Mouse (Mus musculus) hindbrain, embryonic 11.5 days (tissue): Measurements from ENCODE around the gene Gadd45b. TPM values are rescaled to one million over a fixed set of nuclear protein-coding genes. Genes with fewer than 3 reads are reported as not detected.

Source experiments
- ATAC-seq: fragments of 200-750 bp; cut with Nextera tagmentation; 2 replicates; pipeline ENCODE4 v1.8.0; 2017; ENCODE audit warnings: mild to moderate bottlenecking, moderate TSS enrichment, moderate library complexity; ENCODE audit not compliant: low FRiP score
- DNase-seq: peaks from one replicate; pipeline ENCODE4 v3.0.0-alpha.2; 2015; ENCODE audit warnings: low spot score
- H3K27ac ChIP-seq: fragments of 300-500 bp; sonication (generic); 2 replicates; pipeline ENCODE4 v1.5.1; 2014; ENCODE audit warnings: mild to moderate bottlenecking, low read depth, low read length
- H3K27me3 ChIP-seq: fragments of 300-500 bp; sonication (generic); 2 replicates; pipeline ENCODE4 v1.6.1; 2014; ENCODE audit warnings: mild to moderate bottlenecking, low read length, moderate library complexity, mixed read lengths; ENCODE audit not compliant: control insufficient read depth, insufficient read depth
- H3K36me3 ChIP-seq: fragments of 300-500 bp; sonication (generic); 2 replicates; pipeline ENCODE4 v1.6.1; 2014; ENCODE audit warnings: mild to moderate bottlenecking, low read length, moderate library complexity, mixed read lengths; ENCODE audit not compliant: control insufficient read depth, insufficient read depth
- H3K4me1 ChIP-seq: fragments of 300-500 bp; sonication (generic); replicated peaks from 2 replicates; pipeline ENCODE4 v1.6.1; 2014; ENCODE audit warnings: low read length, mixed read lengths; ENCODE audit not compliant: control insufficient read depth, insufficient read depth
- H3K4me2 ChIP-seq: fragments of 300-500 bp; sonication (generic); replicated peaks from 2 replicates; pipeline ENCODE4 v1.6.1; 2014; ENCODE audit warnings: mild to moderate bottlenecking, low read depth, low read length
- H3K4me3 ChIP-seq: fragments of 300-500 bp; sonication (generic); 2 replicates; pipeline ENCODE4 v1.5.1; 2014; ENCODE audit warnings: low read depth, low read length
- H3K9ac ChIP-seq: fragments of 300-500 bp; sonication (generic); 2 replicates; pipeline ENCODE4 v1.6.1; 2014; ENCODE audit warnings: low read depth, low read length
- H3K9me3 ChIP-seq: fragments of 300-500 bp; sonication (generic); 2 replicates; pipeline ENCODE4 v1.6.1; 2016; ENCODE audit warnings: low read length; ENCODE audit not compliant: control insufficient read depth
- WGBS: fragments of 180-500 bp; shearing (Covaris S2); extraction: QIAGEN DNeasy Blood & Tissue Kit; methylation state at CpG from one replicate; pipeline ENCODE4 v1.1.7; 2014; 5-methylcytosine and 5-hydroxymethylcytosine counted together
- polyA plus RNA-seq: library from polyadenylated mRNA; unstranded; fragments of >200 nt; fragmentation: Nextera tagmentation; extraction: Ambion mirVana; gene quantifications from 2 replicates; pipeline ENCODE4 v1.2.1, GENCODE M21; 2014

Gene Gadd45b
- polyA plus RNA-seq, 1 experiment from 2014 or later, result 13.8 TPM

- no peak overlapping the region; the same call in 1 of the 2 replicates for H3K9ac ChIP-seq
- H3K4me1 ChIP-seq, result peaks cover 7% of the 10 kb centered on the region
- ATAC-seq (no peak), DNase-seq (no peak)
- H3K4me3 ChIP-seq, result 0 out of 2 replicates have a peak overlapping the region, but pooled peaks have one; percentile 2
- H3K9me3 ChIP-seq, result no peaks in the 10 kb centered on the region
- H3K27ac ChIP-seq, result no peak overlapping the region
- no peaks in the 10 kb centered on the region for H3K36me3 ChIP-seq
- H3K4me2 ChIP-seq, result no peak overlapping the region
- 34% methylated on average over 41 of the region's 41 CpGs for WGBS
- H3K27me3 ChIP-seq, result no peaks in the 10 kb centered on the region
Measured at GRCm38 (mm10) chr10:80897861-80898510, 31.9 kb upstream of the Gadd45b start.

- no peak for ATAC-seq
- DNase-seq, result no peak
- Histone ChIP-seq H3K27me3 (no peaks in the 10 kb centered on the region), H3K4me2 (no peak overlapping the region), H3K27ac (no peak overlapping the region), H3K36me3 (0 out of 2 replicates have a peak, but pooled peaks cover 2% of the 10 kb centered on the region), H3K4me1 (peaks cover 7% of the 10 kb centered on the region), H3K4me3 (peak overlapping the region; percentile 79; the same call in 1 of the 2 replicates), H3K9ac (no peak overlapping the region), H3K9me3 (no peaks in the 10 kb centered on the region)
- 92% methylated on average over 8 of the region's 8 CpGs for WGBS
Measured at GRCm38 (mm10) chr10:80899074-80899473, 30.8 kb upstream of the Gadd45b start.

DNA sequence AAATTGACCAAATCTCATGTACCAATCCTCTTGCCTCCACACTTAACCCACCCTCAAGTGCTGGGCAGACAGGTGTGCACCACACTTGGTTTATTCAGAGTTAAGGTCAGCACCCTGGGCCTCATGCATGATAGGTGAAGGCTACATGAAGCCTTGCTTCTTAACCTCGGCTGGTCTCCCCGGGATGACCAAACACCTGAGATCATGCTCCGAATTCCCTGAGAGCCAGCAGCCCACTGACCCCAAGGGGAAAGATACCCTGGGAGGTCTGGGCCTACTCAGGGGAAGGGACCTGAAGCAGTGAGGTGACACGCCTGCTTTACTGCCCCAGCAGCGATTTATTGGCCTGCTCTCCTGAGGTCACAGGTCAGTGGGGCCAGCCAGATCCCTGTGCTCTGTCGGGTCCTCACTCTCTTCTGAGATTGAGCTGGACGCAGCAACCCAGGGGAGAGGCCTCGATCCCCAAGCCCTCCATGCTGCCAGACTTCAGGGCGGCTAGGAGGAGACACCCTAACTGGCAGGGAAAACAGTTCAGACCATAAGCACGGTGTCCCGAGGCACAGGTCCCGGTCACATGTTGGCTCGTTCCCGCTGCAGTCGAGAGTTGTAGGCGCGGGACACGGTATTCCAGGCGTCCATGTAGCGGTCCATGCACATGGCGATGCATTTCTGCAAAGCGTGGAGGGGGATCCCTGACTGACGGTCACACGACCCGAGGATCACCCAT is 30.1 kb upstream of the Gadd45b start:
- H3K27me3 ChIP-seq, result no peaks in the 10 kb centered on the region
- H3K9me3 ChIP-seq, result no peaks in the 10 kb centered on the region
- peaks cover 7% of the 10 kb centered on the region for H3K4me1 ChIP-seq
- 0 out of 2 replicates have a peak, but pooled peaks cover 8% of the 10 kb centered on the region for H3K36me3 ChIP-seq
- DNase-seq (no peak), ATAC-seq (no peak; the same call in 1 of the 2 replicates)
- H3K4me3 ChIP-seq, result peak overlapping the region; percentile 79
- peak overlapping the region; percentile 79 for H3K9ac ChIP-seq
- H3K27ac ChIP-seq, result peak overlapping the region; percentile 80; the same call in 1 of the 2 replicates
- WGBS, result 16% methylated on average over 25 of the region's 25 CpGs
- H3K4me2 ChIP-seq, result peak overlapping the region; percentile 88

DNA sequence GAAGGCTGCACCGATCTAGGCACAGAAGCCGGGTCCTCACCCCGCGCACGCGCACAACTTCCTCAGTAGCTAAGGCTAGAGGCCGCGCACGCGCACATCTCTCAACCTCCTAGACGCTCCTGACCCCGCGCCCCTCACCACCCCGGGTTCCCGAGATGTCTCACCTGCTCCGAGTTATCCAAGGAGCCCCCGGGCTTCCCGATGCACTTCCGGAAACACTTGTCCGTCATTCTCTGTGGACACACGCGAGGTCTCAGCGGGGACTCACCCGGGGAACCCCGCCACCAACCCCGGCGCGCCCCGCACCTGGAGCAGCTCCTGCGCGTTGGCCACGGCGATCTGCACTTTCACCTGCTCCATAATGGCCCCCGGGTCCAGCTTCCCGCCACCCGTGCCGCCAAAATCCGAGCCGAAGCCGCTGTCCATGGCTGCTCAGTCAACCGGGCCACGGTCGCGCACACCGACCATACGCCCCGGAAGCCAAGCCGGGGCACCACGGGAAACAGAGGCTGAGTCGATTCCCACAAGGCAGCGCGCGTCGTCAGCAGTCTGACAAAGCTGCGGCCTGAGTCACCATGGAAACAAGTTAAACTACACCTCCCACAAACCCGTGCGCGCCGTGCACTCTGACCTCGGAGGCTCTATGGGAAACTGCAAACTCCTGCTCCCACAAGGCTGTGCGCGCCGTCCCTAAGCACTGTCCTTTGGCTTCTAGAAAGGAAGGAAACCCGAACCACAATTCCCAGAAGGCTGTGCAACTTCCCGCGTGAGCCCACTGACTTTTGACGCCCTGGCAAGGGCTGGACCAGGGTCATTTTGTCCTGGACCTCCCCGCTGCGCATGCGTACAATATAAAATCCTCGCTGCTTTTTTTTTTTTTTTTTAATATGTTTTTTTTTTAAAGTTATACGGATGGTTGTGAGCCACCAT is 29.3 kb upstream of the Gadd45b start, which contains the start of gene Timm13:
Gene Timm13, minus strand, starts transcription at position 652 of the 930 bp plus-strand sequence.
- Histone ChIP-seq H3K4me1 (peaks cover 7% of the 10 kb centered on the region), H3K4me2 (peak within 1 kb of the TSS; percentile 88), H3K4me3 (peak within 1 kb of the TSS; percentile 79), H3K9ac (peak within 1 kb of the TSS; percentile 79), H3K9me3 (no peaks in the 10 kb centered on the region), H3K27ac (peak within 1 kb of the TSS; percentile 80), H3K36me3 (0 out of 2 replicates have a peak, but pooled peaks cover 11% of the 10 kb centered on the region), H3K27me3 (no peaks in the 10 kb centered on the region)
- DNase-seq (peak; percentile 99), ATAC-seq (peak; percentile 95)
- WGBS, result under 1% methylated on average over 72 of the region's 72 CpGs

- WGBS, result 90% methylated on average over 19 of the region's 19 CpGs
- no peak overlapping the region for H3K9ac ChIP-seq
- no peak overlapping the region for H3K4me2 ChIP-seq
- 0 out of 2 replicates have a peak, but pooled peaks cover 11% of the 10 kb centered on the region for H3K36me3 ChIP-seq
- H3K9me3 ChIP-seq, result no peaks in the 10 kb centered on the region
- no peak for DNase-seq
- no peak overlapping the region for H3K4me3 ChIP-seq
- H3K27ac ChIP-seq, result no peak overlapping the region
- no peak for ATAC-seq
- H3K27me3 ChIP-seq, result no peaks in the 10 kb centered on the region
- H3K4me1 ChIP-seq, result peaks cover 7% of the 10 kb centered on the region
Measured at GRCm38 (mm10) chr10:80901409-80902272, 28.2 kb upstream of the Gadd45b start.

GRCm38 (mm10) chr10:80902273-80902940 is 27.5 kb upstream of the Gadd45b start:
- ATAC-seq (no peak), DNase-seq (no peak)
- Histone ChIP-seq H3K4me3 (no peak overlapping the region), H3K9ac (no peak overlapping the region), H3K27me3 (no peaks in the 10 kb centered on the region), H3K9me3 (no peaks in the 10 kb centered on the region), H3K27ac (no peak overlapping the region), H3K36me3 (0 out of 2 replicates have a peak, but pooled peaks cover 14% of the 10 kb centered on the region), H3K4me1 (peaks cover 7% of the 10 kb centered on the region), H3K4me2 (no peak overlapping the region)
- 97% methylated on average over 9 of the region's 9 CpGs for WGBS

GRCm38 (mm10) chr10:80903282-80903681 is 26.6 kb upstream of the Gadd45b start:
- H3K9ac ChIP-seq, result no peak overlapping the region
- DNase-seq (no peak), ATAC-seq (no peak)
- H3K4me3 ChIP-seq, result no peak overlapping the region
- H3K9me3 ChIP-seq, result no peaks in the 10 kb centered on the region
- 91% methylated on average over 10 of the region's 10 CpGs for WGBS
- peaks cover 7% of the 10 kb centered on the region for H3K4me1 ChIP-seq
- no peak overlapping the region for H3K27ac ChIP-seq
- no peaks in the 10 kb centered on the region for H3K27me3 ChIP-seq
- H3K4me2 ChIP-seq, result no peak overlapping the region
- 0 out of 2 replicates have a peak, but pooled peaks cover 20% of the 10 kb centered on the region for H3K36me3 ChIP-seq
